Mouse (Mus musculus): ENCODE results near the gene Ror2. TPM values are rescaled to one million over a fixed set of nuclear protein-coding genes. Genes with fewer than 3 reads are reported as not detected.
"Not testable (repeated sequence)": the region's sequence is repeated elsewhere in the genome, so short reads cannot be mapped to it uniquely, and the experiment has no call there.

Ror2 gene
- polyA plus RNA-seq, 1 experiment, result 5.9 TPM

- peaks cover 11% of the 10 kb centered on the region; the same call in 1 of the 2 replicates for H3K4me1 ChIP-seq (ENCODE audit: control insufficient read depth, insufficient read depth, insufficient read length, low read length)
- not testable (repeated sequence) for H3K36me3 ChIP-seq (ENCODE audit: control insufficient read depth, insufficient read depth, low read length); H3K27ac ChIP-seq (ENCODE audit: insufficient read depth, low read depth, low read length); H3K27me3 ChIP-seq (ENCODE audit: control insufficient read depth, insufficient read depth, low read length); H3K4me3 ChIP-seq (ENCODE audit: low read depth, low read length)
- 79% methylated on average over 4 of the region's 4 CpGs for WGBS
- TF ChIP-seq CTCF (IDR thresholded peaks at IDR 0.05; ENCODE audit: extremely low read depth, insufficient read length, insufficient replicate concordance, low read depth, low read length), result peak; percentile 37; the same call in 1 of the 2 replicates
Measured at GRCm38 (mm10) chr13:53315757-53316156, 29.8 kb upstream of the Ror2 start.

GRCm38 (mm10) chr13:53310442-53310841 lies 24.5 kb upstream of the Ror2 start:
- Histone ChIP-seq H3K36me3 (ENCODE audit: control insufficient read depth, insufficient read depth, low read length) (no peaks in the 10 kb centered on the region), H3K4me1 (ENCODE audit: control insufficient read depth, insufficient read depth, insufficient read length, low read length) (peaks cover 9% of the 10 kb centered on the region), H3K4me3 (ENCODE audit: low read depth, low read length) (no peak overlapping the region), H3K27me3 (ENCODE audit: control insufficient read depth, insufficient read depth, low read length) (no peaks in the 10 kb centered on the region), H3K27ac (ENCODE audit: insufficient read depth, low read depth, low read length) (no peak overlapping the region)
- TF ChIP-seq POLR2A (IDR thresholded peaks at IDR 0.05; ENCODE audit: low read depth, low read length), result no peak
- no peak for TF ChIP-seq CTCF (IDR thresholded peaks at IDR 0.05; ENCODE audit: extremely low read depth, insufficient read length, insufficient replicate concordance, low read depth, low read length)
- 48% methylated on average over 5 of the region's 5 CpGs for WGBS

- Histone ChIP-seq H3K4me3 (ENCODE audit: low read depth, low read length) (peak overlapping the region; percentile 11), H3K36me3 (ENCODE audit: control insufficient read depth, insufficient read depth, low read length) (no peaks in the 10 kb centered on the region), H3K27me3 (ENCODE audit: control insufficient read depth, insufficient read depth, low read length) (no peaks in the 10 kb centered on the region), H3K27ac (ENCODE audit: insufficient read depth, low read depth, low read length) (peak overlapping the region; percentile 19; the same call in 1 of the 2 replicates), H3K4me1 (ENCODE audit: control insufficient read depth, insufficient read depth, insufficient read length, low read length) (peaks cover 9% of the 10 kb centered on the region)
- WGBS, result 1% methylated on average over 15 of the region's 15 CpGs
- TF ChIP-seq CTCF (IDR thresholded peaks at IDR 0.05; ENCODE audit: extremely low read depth, insufficient read length, insufficient replicate concordance, low read depth, low read length) (no peak), POLR2A (IDR thresholded peaks at IDR 0.05; ENCODE audit: low read depth, low read length) (no peak)
Measured at GRCm38 (mm10) chr13:53309661-53310160, 23.8 kb upstream of the Ror2 start.

GRCm38 (mm10) chr13:53309148-53309547 lies 23.2 kb upstream of the Ror2 start:
- Histone ChIP-seq H3K27ac (ENCODE audit: insufficient read depth, low read depth, low read length) (0 out of 2 replicates have a peak overlapping the region, but pooled peaks have one; percentile 14), H3K4me3 (ENCODE audit: low read depth, low read length) (peak overlapping the region; percentile 9), H3K36me3 (ENCODE audit: control insufficient read depth, insufficient read depth, low read length) (no peaks in the 10 kb centered on the region), H3K4me1 (ENCODE audit: control insufficient read depth, insufficient read depth, insufficient read length, low read length) (peaks cover 9% of the 10 kb centered on the region), H3K27me3 (ENCODE audit: control insufficient read depth, insufficient read depth, low read length) (no peaks in the 10 kb centered on the region)
- 23% methylated on average over 9 of the region's 9 CpGs for WGBS
- TF ChIP-seq POLR2A (IDR thresholded peaks at IDR 0.05; ENCODE audit: low read depth, low read length), result no peak
- no peak for TF ChIP-seq CTCF (IDR thresholded peaks at IDR 0.05; ENCODE audit: extremely low read depth, insufficient read length, insufficient replicate concordance, low read depth, low read length)

DNA sequence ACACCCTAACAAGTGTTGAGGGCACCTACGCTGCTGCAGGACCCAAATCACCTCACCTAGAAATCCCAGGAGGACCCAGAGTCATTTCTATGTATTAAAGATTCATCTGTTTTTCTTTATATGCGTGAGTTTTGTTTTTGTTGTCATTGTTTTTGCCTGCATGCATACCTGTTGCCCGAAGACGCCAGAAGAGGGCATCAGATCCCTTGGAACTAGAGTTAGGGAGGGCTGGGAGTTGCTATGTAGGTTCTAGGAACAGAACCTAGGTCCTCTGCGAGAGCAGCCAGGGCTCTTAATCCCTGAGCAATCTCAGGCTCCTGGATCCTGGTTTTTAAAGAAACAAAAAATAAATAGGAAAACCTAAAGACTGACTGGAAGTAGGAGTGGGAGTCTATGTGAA lies 20.9 kb upstream of the Ror2 start:
- H3K27ac ChIP-seq (ENCODE audit: insufficient read depth, low read depth, low read length), result no peak overlapping the region
- H3K36me3 ChIP-seq (ENCODE audit: control insufficient read depth, insufficient read depth, low read length), result no peaks in the 10 kb centered on the region
- H3K4me1 ChIP-seq (ENCODE audit: control insufficient read depth, insufficient read depth, insufficient read length, low read length), result peaks cover 9% of the 10 kb centered on the region
- TF ChIP-seq CTCF (IDR thresholded peaks at IDR 0.05; ENCODE audit: extremely low read depth, insufficient read length, insufficient replicate concordance, low read depth, low read length) (no peak), POLR2A (IDR thresholded peaks at IDR 0.05; ENCODE audit: low read depth, low read length) (no peak)
- no peaks in the 10 kb centered on the region for H3K27me3 ChIP-seq (ENCODE audit: control insufficient read depth, insufficient read depth, low read length)
- H3K4me3 ChIP-seq (ENCODE audit: low read depth, low read length), result no peak overlapping the region
- 86% methylated on average over 5 of the region's 5 CpGs for WGBS

DNA sequence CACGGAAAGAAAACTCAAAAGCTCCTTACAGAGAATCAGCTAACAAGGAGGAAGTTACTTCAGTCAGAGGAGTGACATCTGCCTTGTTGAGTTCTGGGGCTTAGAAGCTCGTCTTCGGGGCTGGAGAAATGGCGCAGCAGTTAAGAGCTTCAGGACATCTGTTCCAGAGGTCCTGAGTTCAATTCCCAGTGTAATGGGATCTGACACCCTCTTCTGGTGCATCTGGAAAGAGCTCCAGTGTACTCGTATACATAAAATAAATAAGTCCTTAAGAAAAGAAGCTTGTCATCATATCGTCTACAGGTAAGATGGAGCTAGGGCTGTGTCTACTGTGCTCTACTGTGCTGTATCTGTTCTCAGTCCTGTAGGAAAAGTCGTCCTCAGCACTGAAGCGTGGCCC lies 19.3 kb upstream of the Ror2 start:
- 85% methylated on average over 8 of the region's 8 CpGs for WGBS
- no peaks in the 10 kb centered on the region for H3K27me3 ChIP-seq (ENCODE audit: control insufficient read depth, insufficient read depth, low read length)
- H3K4me1 ChIP-seq (ENCODE audit: control insufficient read depth, insufficient read depth, insufficient read length, low read length), result peaks cover 7% of the 10 kb centered on the region
- no peak overlapping the region for H3K4me3 ChIP-seq (ENCODE audit: low read depth, low read length)
- TF ChIP-seq CTCF (IDR thresholded peaks at IDR 0.05; ENCODE audit: extremely low read depth, insufficient read length, insufficient replicate concordance, low read depth, low read length) (no peak), POLR2A (IDR thresholded peaks at IDR 0.05; ENCODE audit: low read depth, low read length) (no peak)
- no peak overlapping the region for H3K27ac ChIP-seq (ENCODE audit: insufficient read depth, low read depth, low read length)
- H3K36me3 ChIP-seq (ENCODE audit: control insufficient read depth, insufficient read depth, low read length), result no peaks in the 10 kb centered on the region

GRCm38 (mm10) chr13:53302688-53303087 lies 16.8 kb upstream of the Ror2 start:
- no peaks in the 10 kb centered on the region for H3K27me3 ChIP-seq (ENCODE audit: control insufficient read depth, insufficient read depth, low read length)
- no peak overlapping the region for H3K27ac ChIP-seq (ENCODE audit: insufficient read depth, low read depth, low read length)
- 88% methylated on average over 10 of the region's 10 CpGs for WGBS
- 0 out of 2 replicates have a peak, but pooled peaks cover 1% of the 10 kb centered on the region for H3K4me1 ChIP-seq (ENCODE audit: control insufficient read depth, insufficient read depth, insufficient read length, low read length)
- TF ChIP-seq CTCF (IDR thresholded peaks at IDR 0.05; ENCODE audit: extremely low read depth, insufficient read length, insufficient replicate concordance, low read depth, low read length), result no peak
- no peak for TF ChIP-seq POLR2A (IDR thresholded peaks at IDR 0.05; ENCODE audit: low read depth, low read length)
- H3K4me3 ChIP-seq (ENCODE audit: low read depth, low read length), result no peak overlapping the region
- no peaks in the 10 kb centered on the region for H3K36me3 ChIP-seq (ENCODE audit: control insufficient read depth, insufficient read depth, low read length)

All from small intestine, adult 2 months (tissue).